Mouse (Mus musculus) ZHBTc4 (cell line): ENCODE data around the gene Ttll11.

ENCODE experiments used
- DNase-seq: peaks from one replicate; pipeline ENCODE4 v3.0.0-alpha.2; 2011; ENCODE audit warnings: low read depth, low spot score

Ttll11 gene

GRCm38 (mm10) chr2:35899712-35900111 lies 80.0 kb downstream of the Ttll11 start:
- DNase-seq: no peak

GRCm38 (mm10) chr2:35899135-35899474 lies 80.6 kb downstream of the Ttll11 start:
- DNase-seq: no peak

GRCm38 (mm10) chr2:35898425-35899134 lies 81.1 kb downstream of the Ttll11 start:
- DNase-seq: no peak

GRCm38 (mm10) chr2:35897125-35897524 lies 82.6 kb downstream of the Ttll11 start:
- DNase-seq: no peak

GRCm38 (mm10) chr2:35894512-35894911 lies 85.2 kb downstream of the Ttll11 start:
- DNase-seq: no peak

GRCm38 (mm10) chr2:35890635-35891034 lies 89.1 kb downstream of the Ttll11 start:
- no peak for DNase-seq

- DNase-seq: no peak
Observed at GRCm38 (mm10) chr2:35889776-35890175, 89.9 kb downstream of the Ttll11 start.

GRCm38 (mm10) chr2:35884296-35884695 lies 95.4 kb downstream of the Ttll11 start:
- DNase-seq: no peak

- DNase-seq: no peak
Observed at GRCm38 (mm10) chr2:35882336-35882987, 97.3 kb downstream of the Ttll11 start.

GRCm38 (mm10) chr2:35881896-35882295 lies 97.8 kb downstream of the Ttll11 start:
- DNase-seq: no peak

- DNase-seq: no peak
Observed at GRCm38 (mm10) chr2:35880362-35880761, 99.4 kb downstream of the Ttll11 start.

- peak; percentile 33 for DNase-seq
Observed at GRCm38 (mm10) chr2:35879887-35880286, 99.8 kb downstream of the Ttll11 start.

GRCm38 (mm10) chr2:35878506-35878905 lies 101.2 kb downstream of the Ttll11 start:
- no peak for DNase-seq

- no peak for DNase-seq
Observed at GRCm38 (mm10) chr2:35875572-35875971, 104.1 kb downstream of the Ttll11 start.

- DNase-seq: no peak
Observed at GRCm38 (mm10) chr2:35874421-35874820, 105.3 kb downstream of the Ttll11 start.

GRCm38 (mm10) chr2:35869165-35869564 lies 110.5 kb downstream of the Ttll11 start:
- DNase-seq: no peak

GRCm38 (mm10) chr2:35863284-35863683 lies 116.4 kb downstream of the Ttll11 start:
- DNase-seq: no peak

- no peak for DNase-seq
Observed at GRCm38 (mm10) chr2:35861185-35861584, 118.5 kb downstream of the Ttll11 start.

- DNase-seq: no peak
Observed at GRCm38 (mm10) chr2:35860394-35860744, 119.3 kb downstream of the Ttll11 start.

GRCm38 (mm10) chr2:35859708-35860393 lies 119.9 kb downstream of the Ttll11 start:
- DNase-seq: no peak

- no peak for DNase-seq
Observed at GRCm38 (mm10) chr2:35858281-35858680, 121.4 kb downstream of the Ttll11 start.

GRCm38 (mm10) chr2:35856901-35857300 lies 122.8 kb downstream of the Ttll11 start:
- no peak for DNase-seq

- DNase-seq: peak; percentile 62
Observed at GRCm38 (mm10) chr2:35854877-35855276, 124.8 kb downstream of the Ttll11 start.
